Comparison of ENCODE assay signal across 27 mouse cellular contexts in the genomic region with DNA sequence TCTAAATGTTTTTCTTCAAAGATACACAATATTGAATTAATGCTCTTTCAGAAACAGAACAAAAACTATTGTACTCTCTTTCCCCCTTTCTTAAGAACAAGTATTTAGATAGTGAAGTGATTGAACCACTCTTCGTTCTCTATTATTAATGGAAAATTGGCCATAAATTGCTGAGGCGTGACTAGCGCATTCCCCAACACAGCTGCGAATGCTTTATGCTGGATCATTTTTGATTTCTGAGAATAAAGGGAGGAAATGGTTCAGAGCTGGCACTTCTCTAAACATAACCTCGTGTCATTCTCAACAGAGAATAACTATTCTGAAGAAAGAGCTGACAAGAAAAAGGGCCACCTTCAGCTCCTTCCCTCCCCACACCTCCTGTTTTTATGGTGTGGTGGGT.
"Had no signal": no experiment of that assay in that cellular context is flagged by ENCODE, and none has a peak within 500 bp of the region (broad histone marks: within the 10 kb centered on the region; RNA-seq: fewer than 3 reads in every experiment).

No protein-coding gene starts in this region.

- ATAC-seq: hindbrain, embryonic 16.5 days; inflammation-experienced regulatory T-cells, adult 6 months; intestine, embryonic 15.5 days; intestine, postnatal 0 days; liver, postnatal 0 days had no signal

- H3K27me3 ChIP-seq: heart, embryonic 12.5 days; hindbrain, embryonic 12.5 days; intestine, embryonic 15.5 days; limb, embryonic 12.5 days; liver, embryonic 13.5 days; liver, embryonic 15.5 days had no signal

- H3K4me3 ChIP-seq: heart, embryonic 12.5 days; hindbrain, embryonic 10.5 days; hindbrain, embryonic 12.5 days; intestine, embryonic 15.5 days; layer of hippocampus, adult 2 months; left cerebral cortex, adult 2 months; limb, embryonic 10.5 days; limb, embryonic 12.5 days; liver, embryonic 13.5 days; liver, embryonic 15.5 days had no signal

- H3K4me2 ChIP-seq: heart, embryonic 12.5 days; hindbrain, embryonic 12.5 days; hindbrain, embryonic 14.5 days; intestine, embryonic 15.5 days; limb, embryonic 12.5 days; liver, embryonic 11.5 days; liver, embryonic 13.5 days; liver, embryonic 15.5 days had no signal

- H3K4me1 ChIP-seq: heart, embryonic 12.5 days; hindbrain, embryonic 10.5 days; hindbrain, embryonic 12.5 days; intestine, embryonic 15.5 days; limb, embryonic 10.5 days; limb, embryonic 12.5 days; liver, embryonic 13.5 days; liver, embryonic 15.5 days had no signal

- H3K9me3 ChIP-seq: heart, embryonic 12.5 days; hindbrain, embryonic 10.5 days; hindbrain, embryonic 12.5 days; intestine, embryonic 15.5 days; limb, embryonic 10.5 days; limb, embryonic 12.5 days; liver, embryonic 15.5 days had no signal

- H3K9ac ChIP-seq: heart, embryonic 12.5 days; hindbrain, embryonic 12.5 days; hindbrain, embryonic 14.5 days; intestine, embryonic 15.5 days; limb, embryonic 12.5 days; liver, embryonic 13.5 days; liver, embryonic 15.5 days; liver, postnatal 0 days had no signal

- H3K36me3 ChIP-seq: heart, embryonic 12.5 days; hindbrain, embryonic 10.5 days; hindbrain, embryonic 12.5 days; intestine, embryonic 15.5 days; limb, embryonic 10.5 days; limb, embryonic 12.5 days; liver, embryonic 13.5 days; liver, embryonic 15.5 days had no signal

- DNase-seq: gastrocnemius, postnatal 10 days; gastrocnemius, postnatal 25 days; heart, adult 18-20 months; heart, postnatal 10 days; heart, postnatal 4 days; kidney, adult 18-20 months; kidney, adult 8-10 months; kidney, postnatal 10 days; kidney, postnatal 25 days; kidney, postnatal 4 days; liver; liver, embryonic 13.5 days; liver, postnatal 0 days had no signal

- H3K27ac ChIP-seq: hindbrain, embryonic 10.5 days; hindbrain, embryonic 12.5 days; hindbrain, embryonic 14.5 days; intestine, embryonic 15.5 days; layer of hippocampus, adult 2 months; left cerebral cortex, adult 2 months; limb, embryonic 10.5 days; limb, embryonic 12.5 days; liver, embryonic 13.5 days; liver, embryonic 15.5 days had no signal
